Mouse (Mus musculus): ENCODE data around the gene Ctf2. TPM values are rescaled to one million over a fixed set of nuclear protein-coding genes. Genes with fewer than 3 reads are reported as not detected.
A peak's percentile ranks its signal among the peaks of the same experiment; 100 is the strongest.
"Not testable (repeated sequence)": the region's sequence is repeated elsewhere in the genome, so short reads cannot be mapped to it uniquely, and the experiment has no call there.

The Ctf2 gene
- 0.10 TPM in 1 of 2 replicates, not detected in the other for polyA plus RNA-seq (2015; fragmentation: Nextera tagmentation; extraction: Ambion mirVana)

DNA sequence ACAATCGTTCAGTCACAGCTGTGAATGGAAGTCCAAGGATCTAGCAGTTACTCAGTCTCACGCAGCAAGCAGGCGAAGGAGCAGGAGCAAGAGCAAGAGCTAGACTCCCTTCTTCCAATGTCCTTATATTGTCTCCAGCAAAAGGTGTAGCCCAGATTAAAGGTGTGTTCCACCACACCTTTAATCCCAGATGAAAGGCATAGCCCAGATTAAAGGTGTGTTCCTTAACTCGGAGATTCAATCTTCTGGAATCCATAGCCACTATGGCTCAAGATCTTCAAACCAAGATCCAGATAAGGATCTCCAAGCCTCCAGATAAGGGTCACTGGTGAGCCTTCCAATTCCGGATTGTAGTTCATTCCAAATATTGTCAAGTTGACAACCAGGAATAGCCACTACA, at the start of gene Ctf2:
Ctf2 (minus strand) TSS at position 101 of the 400 bp plus-strand sequence.
- H3K4me2 ChIP-seq (ENCODE audit: low read length); H3K27me3 ChIP-seq (ENCODE audit: control insufficient read depth, insufficient read depth, low read depth, low read length); H3K9ac ChIP-seq (ENCODE audit: low read depth, low read length); H3K9me3 ChIP-seq (replicated peaks; ENCODE audit: control insufficient read depth, low read length, poor library complexity, severe bottlenecking); H3K4me3 ChIP-seq (ENCODE audit: low read depth, low read length); H3K4me1 ChIP-seq (ENCODE audit: control insufficient read depth, insufficient read depth, low read length); H3K36me3 ChIP-seq (ENCODE audit: control insufficient read depth, insufficient read depth, low read length); H3K27ac ChIP-seq (ENCODE audit: low read length); ATAC-seq: not testable (repeated sequence)
- no CpG with 5 or more reads among the region's 5 CpGs for WGBS

DNA sequence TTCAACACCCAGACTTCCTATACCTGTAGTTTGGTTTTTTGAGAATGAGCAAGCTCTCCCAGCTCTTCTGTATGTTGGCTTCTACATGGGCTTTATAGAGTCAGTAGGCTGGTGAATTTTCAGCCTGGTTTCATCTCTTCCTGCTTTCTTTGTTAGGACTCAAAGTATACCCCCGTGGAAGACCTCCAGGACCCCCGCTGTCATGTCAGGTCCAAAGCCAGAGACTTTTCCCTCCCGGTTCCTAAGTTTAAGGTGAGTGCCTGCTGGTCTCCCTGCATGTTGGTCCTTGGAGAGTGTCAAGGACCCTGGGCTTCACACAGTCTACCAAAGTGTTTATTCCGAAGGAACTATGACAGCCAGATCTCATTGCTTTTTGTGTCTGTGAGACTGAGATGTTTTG, 46.4 kb upstream of the Ctf2 start:
- no peak overlapping the region for H3K27ac ChIP-seq (ENCODE audit: low read length)

GRCm38 (mm10) chr7:127777474-127778266, 45.7 kb upstream of the Ctf2 start:
- whole genome bisulfite sequencing: 4% methylated on average over 35 of the region's 66 CpGs
- H3K4me3 ChIP-seq (ENCODE audit: low read depth, low read length): peak overlapping the region; percentile 86
- H3K27ac ChIP-seq (ENCODE audit: low read length): peak overlapping the region; percentile 98
- peak overlapping the region; percentile 92 for H3K4me2 ChIP-seq (ENCODE audit: low read length)
- peaks cover 10% of the 10 kb centered on the region for H3K4me1 ChIP-seq (ENCODE audit: control insufficient read depth, insufficient read depth, low read length)
- peak; percentile 33; the same call in 1 of the 2 replicates for ATAC-seq
- H3K9me3 ChIP-seq (replicated peaks; ENCODE audit: control insufficient read depth, low read length, poor library complexity, severe bottlenecking): no peaks in the 10 kb centered on the region
- peaks cover 18% of the 10 kb centered on the region for H3K36me3 ChIP-seq (ENCODE audit: control insufficient read depth, insufficient read depth, low read length)
- H3K9ac ChIP-seq (ENCODE audit: low read depth, low read length): peak overlapping the region; percentile 91
- no peaks in the 10 kb centered on the region for H3K27me3 ChIP-seq (ENCODE audit: control insufficient read depth, insufficient read depth, low read depth, low read length)

More for the DNA sequence above, 46.4 kb upstream of the Ctf2 start:
- H3K9ac ChIP-seq (ENCODE audit: low read depth, low read length): peak overlapping the region; percentile 91
- no peak for ATAC-seq
- no peaks in the 10 kb centered on the region for H3K9me3 ChIP-seq (replicated peaks; ENCODE audit: control insufficient read depth, low read length, poor library complexity, severe bottlenecking)
- H3K4me1 ChIP-seq (ENCODE audit: control insufficient read depth, insufficient read depth, low read length): peaks cover 10% of the 10 kb centered on the region
- H3K27me3 ChIP-seq (ENCODE audit: control insufficient read depth, insufficient read depth, low read depth, low read length): no peaks in the 10 kb centered on the region
- H3K4me2 ChIP-seq (ENCODE audit: low read length): peak overlapping the region; percentile 92
- H3K4me3 ChIP-seq (ENCODE audit: low read depth, low read length): peak overlapping the region; percentile 86
- peaks cover 20% of the 10 kb centered on the region for H3K36me3 ChIP-seq (ENCODE audit: control insufficient read depth, insufficient read depth, low read length)
- 83% methylated on average over 4 of the region's 4 CpGs for WGBS

DNA sequence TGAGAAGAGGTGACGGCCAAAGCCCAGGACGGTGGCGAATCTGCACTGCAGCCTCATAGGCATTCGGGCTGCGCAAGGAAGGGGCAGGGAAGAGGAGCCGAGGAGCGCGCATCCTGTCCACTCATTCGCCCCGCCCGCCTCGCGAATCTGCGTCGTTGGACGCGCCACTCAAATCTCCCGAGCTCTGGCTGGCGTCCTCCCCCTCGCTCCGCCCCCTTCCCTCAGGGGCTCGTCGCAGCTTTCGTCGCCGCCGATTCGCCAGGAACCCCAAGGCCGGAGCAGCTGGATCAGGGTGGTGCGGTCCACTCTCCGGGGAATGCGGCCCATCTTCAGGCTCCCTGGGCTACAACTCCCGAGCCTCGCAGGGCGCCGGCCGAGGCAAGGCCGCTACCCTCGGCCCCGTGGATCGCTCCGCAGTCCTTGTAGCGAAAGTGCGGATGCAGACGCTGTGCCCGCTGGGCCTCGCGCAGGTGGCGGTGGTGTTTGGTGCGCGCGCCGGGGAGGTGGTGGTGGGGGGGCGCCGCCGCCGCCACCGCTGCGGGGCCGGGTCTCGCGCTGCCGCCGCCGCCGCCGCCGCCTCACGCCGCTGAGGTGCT, 45.0 kb upstream of the Ctf2 start:
- Histone ChIP-seq H3K27ac (ENCODE audit: low read length) (peak overlapping the region; percentile 98), H3K4me2 (ENCODE audit: low read length) (peak overlapping the region; percentile 63), H3K27me3 (ENCODE audit: control insufficient read depth, insufficient read depth, low read depth, low read length) (no peaks in the 10 kb centered on the region), H3K36me3 (ENCODE audit: control insufficient read depth, insufficient read depth, low read length) (peaks cover 12% of the 10 kb centered on the region), H3K9ac (ENCODE audit: low read depth, low read length) (peak overlapping the region; percentile 91), H3K4me1 (ENCODE audit: control insufficient read depth, insufficient read depth, low read length) (peaks cover 10% of the 10 kb centered on the region), H3K4me3 (ENCODE audit: low read depth, low read length) (peak overlapping the region; percentile 86), H3K9me3 (replicated peaks; ENCODE audit: control insufficient read depth, low read length, poor library complexity, severe bottlenecking) (no peaks in the 10 kb centered on the region)
- peak; percentile 93 for ATAC-seq
- under 1% methylated on average over 56 of the region's 70 CpGs for WGBS

DNA sequence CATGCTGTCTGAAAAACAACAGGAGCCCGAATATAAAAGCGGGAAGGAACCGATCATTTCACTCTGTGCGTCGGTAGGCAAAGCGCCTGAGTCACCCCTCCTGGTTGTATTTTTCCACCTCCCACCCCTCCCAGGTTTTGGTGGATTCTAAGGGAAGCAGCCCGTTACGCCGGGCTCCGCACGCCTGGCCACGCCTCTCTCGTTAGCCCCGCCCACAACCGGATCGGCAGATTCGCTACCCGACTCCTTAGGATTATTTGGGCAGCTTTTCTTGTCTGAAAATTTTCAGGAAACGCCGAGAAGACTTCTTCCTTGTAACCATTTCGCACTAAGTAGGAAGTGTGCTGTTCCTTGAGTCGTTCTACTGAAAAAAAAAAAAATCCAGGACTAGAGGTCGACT, 44.5 kb upstream of the Ctf2 start, which contains the start of gene Setd1a:
Setd1a (plus strand) TSS at position 245 of the 400 bp plus-strand sequence.
- Histone ChIP-seq H3K4me3 (ENCODE audit: low read depth, low read length) (peak within 1 kb of the TSS; percentile 86), H3K27me3 (ENCODE audit: control insufficient read depth, insufficient read depth, low read depth, low read length) (no peaks in the 10 kb centered on the region), H3K27ac (ENCODE audit: low read length) (peak within 1 kb of the TSS; percentile 98), H3K9me3 (replicated peaks; ENCODE audit: control insufficient read depth, low read length, poor library complexity, severe bottlenecking) (no peaks in the 10 kb centered on the region), H3K36me3 (ENCODE audit: control insufficient read depth, insufficient read depth, low read length) (peaks cover 8% of the 10 kb centered on the region), H3K4me2 (ENCODE audit: low read length) (peak within 1 kb of the TSS; percentile 92), H3K9ac (ENCODE audit: low read depth, low read length) (peak within 1 kb of the TSS; percentile 91), H3K4me1 (ENCODE audit: control insufficient read depth, insufficient read depth, low read length) (peaks cover 10% of the 10 kb centered on the region)
- peak; percentile 67 for ATAC-seq
- 0% methylated on average over 23 of the region's 23 CpGs for WGBS

DNA sequence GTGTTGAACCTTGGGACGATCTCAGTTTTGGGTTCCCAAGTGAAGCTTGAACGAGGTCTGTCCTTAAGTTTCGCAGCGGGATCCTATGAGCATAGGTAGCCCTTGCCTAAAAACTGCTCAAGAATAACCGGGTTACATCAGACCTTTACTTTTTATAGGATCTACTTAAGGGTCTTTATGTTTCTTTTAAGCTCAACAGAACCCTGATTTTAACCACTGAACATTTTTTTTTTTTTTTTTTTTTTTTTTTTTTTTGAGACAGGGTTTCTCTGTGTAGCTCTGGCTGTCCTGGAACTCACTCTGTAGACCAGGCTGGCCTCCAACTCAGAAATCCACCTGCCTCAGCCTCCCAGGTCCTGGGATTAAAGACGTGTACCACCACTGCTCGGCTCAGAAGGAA, 43.9 kb upstream of the Ctf2 start:
- Histone ChIP-seq H3K27ac (ENCODE audit: low read length) (peak overlapping the region; percentile 98), H3K4me2 (ENCODE audit: low read length) (peak overlapping the region; percentile 63), H3K4me3 (ENCODE audit: low read depth, low read length) (peak overlapping the region; percentile 86), H3K9ac (ENCODE audit: low read depth, low read length) (peak overlapping the region; percentile 91)
- H3K27me3 ChIP-seq (ENCODE audit: control insufficient read depth, insufficient read depth, low read depth, low read length); ATAC-seq; H3K9me3 ChIP-seq (replicated peaks; ENCODE audit: control insufficient read depth, low read length, poor library complexity, severe bottlenecking); H3K36me3 ChIP-seq (ENCODE audit: control insufficient read depth, insufficient read depth, low read length); H3K4me1 ChIP-seq (ENCODE audit: control insufficient read depth, insufficient read depth, low read length): not testable (repeated sequence)
- 73% methylated on average over 7 of the region's 7 CpGs for WGBS

DNA sequence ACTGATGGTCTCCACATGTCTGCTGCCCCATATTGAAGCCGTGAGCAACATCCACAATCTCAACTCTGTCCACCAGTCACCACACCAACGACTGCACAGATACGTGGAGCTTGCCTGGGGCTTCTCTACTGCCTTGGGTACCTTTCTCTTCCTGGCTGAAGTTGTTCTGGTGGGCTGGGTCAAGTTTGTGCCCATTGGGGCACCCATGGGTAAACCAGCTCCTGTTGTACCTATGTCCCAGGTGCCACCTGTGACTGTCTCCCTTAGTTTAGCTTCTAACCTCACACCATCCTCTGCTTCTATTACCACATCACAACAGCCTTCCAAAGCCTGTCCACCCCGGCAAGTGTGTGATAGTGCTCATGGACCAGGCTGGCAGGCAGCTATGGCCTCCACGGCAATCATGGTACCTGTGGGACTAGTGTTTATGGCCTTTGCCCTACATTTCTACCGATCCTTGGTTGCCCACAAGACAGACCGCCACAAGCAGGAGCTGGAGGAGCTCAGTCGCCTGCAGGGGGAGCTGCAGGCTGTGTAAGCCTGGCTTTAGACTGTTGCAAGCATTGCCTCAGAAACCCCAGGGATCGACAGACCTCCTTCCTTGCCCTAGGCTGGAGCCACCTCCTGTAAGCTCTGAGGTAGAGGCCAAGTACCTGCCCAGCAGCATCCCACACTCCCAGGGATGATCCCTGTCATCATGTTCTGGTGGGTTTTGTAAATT, 41.9 kb upstream of the Ctf2 start:
- WGBS: 41% methylated on average over 9 of the region's 9 CpGs
- no peak overlapping the region for H3K9ac ChIP-seq (ENCODE audit: low read depth, low read length)
- H3K4me3 ChIP-seq (ENCODE audit: low read depth, low read length): no peak overlapping the region
- no peaks in the 10 kb centered on the region for H3K9me3 ChIP-seq (replicated peaks; ENCODE audit: control insufficient read depth, low read length, poor library complexity, severe bottlenecking)
- no peaks in the 10 kb centered on the region for H3K36me3 ChIP-seq (ENCODE audit: control insufficient read depth, insufficient read depth, low read length)
- H3K27me3 ChIP-seq (ENCODE audit: control insufficient read depth, insufficient read depth, low read depth, low read length): no peaks in the 10 kb centered on the region
- no peak for ATAC-seq
- no peak overlapping the region for H3K4me2 ChIP-seq (ENCODE audit: low read length)
- no peak overlapping the region for H3K27ac ChIP-seq (ENCODE audit: low read length)
- H3K4me1 ChIP-seq (ENCODE audit: control insufficient read depth, insufficient read depth, low read length): peaks cover 21% of the 10 kb centered on the region

GRCm38 (mm10) chr7:127772557-127772956, 40.6 kb upstream of the Ctf2 start:
- H3K36me3 ChIP-seq (ENCODE audit: control insufficient read depth, insufficient read depth, low read length): peaks cover 5% of the 10 kb centered on the region
- H3K9me3 ChIP-seq (replicated peaks; ENCODE audit: control insufficient read depth, low read length, poor library complexity, severe bottlenecking): no peaks in the 10 kb centered on the region
- H3K27ac ChIP-seq (ENCODE audit: low read length): no peak overlapping the region
- H3K4me1 ChIP-seq (ENCODE audit: control insufficient read depth, insufficient read depth, low read length): peaks cover 16% of the 10 kb centered on the region
- ATAC-seq: no peak
- no peak overlapping the region for H3K4me3 ChIP-seq (ENCODE audit: low read depth, low read length)
- H3K4me2 ChIP-seq (ENCODE audit: low read length): no peak overlapping the region
- H3K9ac ChIP-seq (ENCODE audit: low read depth, low read length): no peak overlapping the region
- 86% methylated on average over 1 of the region's 1 CpGs for WGBS
- no peaks in the 10 kb centered on the region for H3K27me3 ChIP-seq (ENCODE audit: control insufficient read depth, insufficient read depth, low read depth, low read length)

All from midbrain, embryonic 16.5 days (tissue).